Comparison of ENCODE assay signal across 9 mouse cellular contexts in the genomic region with DNA sequence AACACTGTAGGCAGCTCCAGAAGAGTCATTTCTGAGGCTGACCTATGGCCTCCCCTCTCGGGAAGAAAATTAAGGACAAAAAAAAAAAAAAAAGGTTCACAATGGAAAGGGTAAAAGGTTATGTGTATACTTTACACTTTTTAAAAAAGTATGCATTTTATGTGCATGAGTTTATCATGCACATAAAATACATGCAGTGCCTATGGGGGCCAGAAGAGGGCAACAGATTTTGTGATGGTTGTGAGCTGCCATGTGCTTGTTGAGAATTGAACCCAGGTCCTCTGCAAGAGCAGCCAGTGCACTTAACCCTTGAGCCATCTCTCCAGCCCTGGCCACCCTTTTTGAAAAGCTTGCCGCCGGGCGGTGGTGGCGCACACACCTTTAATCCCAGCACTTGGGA. TPM values are rescaled to one million over a fixed set of nuclear protein-coding genes. Genes with fewer than 3 reads are reported as not detected.
A peak's percentile ranks its signal among the peaks of the same experiment; 100 is the strongest.
DNase-seq lines count a peak whose midpoint lies in the region; ATAC-seq and TF ChIP-seq lines count a peak whose summit lies in the region.
"Had no signal": no experiment of that assay in that cellular context is flagged by ENCODE, and none has a peak within 500 bp of the region (broad histone marks: within the 10 kb centered on the region; RNA-seq: fewer than 3 reads in every experiment).

No protein-coding gene starts in this region.

- no peak overlapping the region for H3K27ac ChIP-seq in heart, postnatal 0 days (ENCODE audit: low read depth)
- no peak overlapping the region for H3K27ac ChIP-seq in CH12.LX (ENCODE audit: insufficient read depth, low read depth)
- H3K27ac ChIP-seq in midbrain, embryonic 11.5 days (ENCODE audit: low read depth, low read length), result no peak overlapping the region
- H3K27ac ChIP-seq: neural tube, embryonic 12.5 days had no signal

- H3K4me1 ChIP-seq in heart, postnatal 0 days (ENCODE audit: control insufficient read depth, insufficient read depth), result no peaks in the 10 kb centered on the region
- H3K4me1 ChIP-seq in CH12.LX (ENCODE audit: control insufficient read depth in 1 of 2, insufficient read depth in 2 of 2), result peaks cover 9 to 14% of the 10 kb centered on the region in 2 experiments; a peak in 2 of 4 replicates
- peaks cover 15% of the 10 kb centered on the region for H3K4me1 ChIP-seq in midbrain, embryonic 11.5 days (ENCODE audit: control insufficient read depth, insufficient read depth, low read length)

- peak; percentile 37 for TF ChIP-seq CTCF in heart, postnatal 0 days (IDR thresholded peaks at IDR 0.05; ENCODE audit: low read depth)
- peak; percentile 7 to 44; a peak in 2 of 4 replicates for TF ChIP-seq CTCF in CH12.LX (conservative IDR thresholded peaks at IDR 0.05 in 1 of 2, IDR thresholded peaks at IDR 0.05 in 1 of 2; ENCODE audit: low read depth in 2 of 2, low read length in 2 of 2)

- dilution Hi-C loops in CH12.LX (cut with MboI; ENCODE audit: extremely low pct_ligation_motif_present, extremely low pct_unique_long_range_greater_than_20kb, low sequenced_read_pairs), result no loop called here

- H3K9ac ChIP-seq in heart, postnatal 0 days (replicated peaks; ENCODE audit: low read depth, low read length), result no peak overlapping the region
- H3K9ac ChIP-seq in CH12.LX (ENCODE audit: insufficient read depth, low read depth), result no peak overlapping the region
- no peak overlapping the region for H3K9ac ChIP-seq in midbrain, embryonic 11.5 days (ENCODE audit: low read length)

- no peak for DNase-seq in heart, postnatal 0 days (ENCODE audit: low spot score)
- DNase-seq in heart, adult 8-10 months (ENCODE audit: low spot score), result no peak
- DNase-seq in CH12.LX (ENCODE audit: extremely low read depth), result no peak
- DNase-seq in c-Kit-positive CD71-positive TER-119-negative erythroid progenitor cells, embryonic 14.5 days (ENCODE audit: low read depth), result peak; percentile 8
- no peak for DNase-seq in midbrain, embryonic 11.5 days (ENCODE audit: low spot score, missing footprints)
- DNase-seq in adrenal gland, adult (ENCODE audit: inconsistent age in 2 of 2, low spot score in 1 of 2), result no peak
- DNase-seq in urinary bladder, adult 2 months (ENCODE audit: low spot score), result no peak
- no peak for DNase-seq in adrenal gland, postnatal 10 days

- in situ Hi-C loops in CH12.LX (cut with MboI; ENCODE audit: low pct_ligation_motif_present, low pct_unique_long_range_greater_than_20kb, low sequenced_read_pairs), result no loop called here

- H3K4me3 ChIP-seq in heart, postnatal 0 days (ENCODE audit: low read depth, low read length), result no peak overlapping the region
- H3K4me3 ChIP-seq in CH12.LX (replicated peaks in 1 of 3; ENCODE audit: low read depth in 2 of 3, low read length in 2 of 3, poor library complexity in 1 of 3), result no peak overlapping the region
- no peak overlapping the region for H3K4me3 ChIP-seq in midbrain, embryonic 11.5 days (ENCODE audit: low read depth, low read length)

- no peaks in the 10 kb centered on the region for H3K9me3 ChIP-seq in heart, postnatal 0 days (replicated peaks; ENCODE audit: control insufficient read depth, low read length)
- H3K9me3 ChIP-seq in CH12.LX (replicated peaks; ENCODE audit: low read length), result peaks cover 6% of the 10 kb centered on the region
- no peaks in the 10 kb centered on the region; the same call in 1 of the 2 replicates for H3K9me3 ChIP-seq in midbrain, embryonic 11.5 days (ENCODE audit: control insufficient read depth, low read length)
- H3K9me3 ChIP-seq: neural tube, embryonic 12.5 days had no signal

- no peak for TF ChIP-seq EP300 in heart, postnatal 0 days (IDR thresholded peaks at IDR 0.05; ENCODE audit: low read depth)
- no peak for TF ChIP-seq EP300 in CH12.LX (IDR thresholded peaks at IDR 0.05; ENCODE audit: low read length)

- no peak; the same call in 1 of the 2 replicates for TF ChIP-seq RAD21 in CH12.LX (IDR thresholded peaks at IDR 0.05; ENCODE audit: low read depth, low read length)

- no peak overlapping the region for H3K4me2 ChIP-seq in heart, postnatal 0 days (ENCODE audit: low read depth, low read length)
- no peak overlapping the region for H3K4me2 ChIP-seq in CH12.LX (ENCODE audit: insufficient read depth, low read depth, poor library complexity, severe bottlenecking)
- peak overlapping the region; percentile 67; the same call in 1 of the 2 replicates for H3K4me2 ChIP-seq in midbrain, embryonic 11.5 days

- WGBS in heart, postnatal 0 days, result 47% methylated on average over 5 of the region's 5 CpGs
- WGBS in midbrain, embryonic 11.5 days, result 52% methylated on average over 5 of the region's 5 CpGs

- no peak for TF ChIP-seq POLR2A in CH12.LX (IDR thresholded peaks at IDR 0.05; ENCODE audit: low read depth, low read length)

- no peaks in the 10 kb centered on the region for H3K36me3 ChIP-seq in heart, postnatal 0 days (replicated peaks; ENCODE audit: control insufficient read depth, insufficient read depth, low read length)
- no peaks in the 10 kb centered on the region for H3K36me3 ChIP-seq in CH12.LX (replicated peaks in 1 of 2; ENCODE audit: control insufficient read depth in 1 of 2, insufficient read depth in 1 of 2, low read length in 1 of 2)
- H3K36me3 ChIP-seq in midbrain, embryonic 11.5 days (ENCODE audit: control insufficient read depth, insufficient read depth, low read length), result no peaks in the 10 kb centered on the region
- H3K36me3 ChIP-seq: neural tube, embryonic 12.5 days had no signal

- no peaks in the 10 kb centered on the region for H3K79me2 ChIP-seq in CH12.LX (replicated peaks; ENCODE audit: control insufficient read depth, extremely low read depth, insufficient read depth, poor library complexity, severe bottlenecking)

- H3K27me3 ChIP-seq in heart, postnatal 0 days (ENCODE audit: control insufficient read depth, insufficient read depth, low read length), result peaks cover 50% of the 10 kb centered on the region
- no peaks in the 10 kb centered on the region for H3K27me3 ChIP-seq in CH12.LX (replicated peaks)
- peaks cover 37% of the 10 kb centered on the region for H3K27me3 ChIP-seq in midbrain, embryonic 11.5 days (ENCODE audit: control insufficient read depth, insufficient read depth, low read length)

- no peak for ATAC-seq in heart, postnatal 0 days (ENCODE audit: insufficient read depth, low read depth)
- no peak for ATAC-seq in midbrain, embryonic 11.5 days (ENCODE audit: low FRiP score)

TF ChIP-seq in CH12.LX, 34 proteins besides CTCF, POLR2A, EP300 and RAD21 (continues in another document):
- TF ChIP-seq MXI1 (IDR thresholded peaks at IDR 0.05; ENCODE audit: low read depth, low read length), result no peak

RNA-seq across cellular contexts. Expression of gene Gm13420, which starts 3.6 kb away (rescaled TPM):
- not detected in 2 replicates for total RNA-seq in heart, postnatal 0 days (2014; rRNA removed; ENCODE audit: low replicate concordance)
- not detected in 2 replicates for polyA plus RNA-seq in heart, postnatal 0 days (2015; fragmentation: Nextera tagmentation; extraction: Ambion mirVana)
- not detected for total RNA-seq in heart, adult 8-10 months (2022)
- not detected in 2 replicates for total RNA-seq in CH12.LX (2012; rRNA removed)
- total RNA-seq in CH12.LX (2014; rRNA removed), result not detected in 2 replicates
- polyA plus RNA-seq in CH12.LX (2012; ENCODE audit: insufficient read length, low read depth), result not detected in 2 replicates
- polyA plus RNA-seq in midbrain, embryonic 11.5 days (2014; fragmentation: Nextera tagmentation; extraction: Ambion mirVana), result not detected in 2 replicates
- not detected in 2 replicates for polyA plus RNA-seq in urinary bladder, adult 2 months (2012; rRNA removed)
- total RNA-seq in adrenal gland, postnatal 10 days (2021), result under 1 TPM in 1 of 2 experiments, not detected in 1; 0.48 TPM
- polyA plus RNA-seq: neural tube, embryonic 12.5 days had no signal

RNA-seq across cellular contexts. Expression of gene Gm13547, which starts 11.3 kb away (rescaled TPM):
- total RNA-seq in heart, postnatal 0 days (2014; rRNA removed; ENCODE audit: low replicate concordance), result not detected in 2 replicates
- polyA plus RNA-seq in heart, postnatal 0 days (2015; fragmentation: Nextera tagmentation; extraction: Ambion mirVana), result not detected in 2 replicates
- total RNA-seq in heart, adult 8-10 months (2022), result not detected
- total RNA-seq in CH12.LX (2012; rRNA removed) (not detected in 2 replicates), CH12.LX (2014; rRNA removed) (not detected in 2 replicates)
- 0.60 TPM in 1 of 2 replicates, not detected in the other for polyA plus RNA-seq in CH12.LX (2012; ENCODE audit: insufficient read length, low read depth)
- polyA plus RNA-seq in midbrain, embryonic 11.5 days (2014; fragmentation: Nextera tagmentation; extraction: Ambion mirVana), result not detected in 2 replicates
- polyA plus RNA-seq in urinary bladder, adult 2 months (2012; rRNA removed), result not detected in 2 replicates
- total RNA-seq in adrenal gland, postnatal 10 days (2021), result not detected

RNA-seq across cellular contexts. Expression of gene Coq4, which starts 39.4 kb away (rescaled TPM):
- total RNA-seq in heart, postnatal 0 days (2014; rRNA removed; ENCODE audit: low replicate concordance), result 23.5 and 56.9 TPM in 2 replicates
- polyA plus RNA-seq in heart, postnatal 0 days (2015; fragmentation: Nextera tagmentation; extraction: Ambion mirVana), result 16.2 and 16.3 TPM in 2 replicates
- 10 to 100 TPM; 18.7 to 26.4 (median 20.8) TPM for total RNA-seq in heart, adult 8-10 months (2022)
- total RNA-seq in CH12.LX (2012; rRNA removed) (25.2 and 29.3 TPM in 2 replicates), CH12.LX (2014; rRNA removed) (21.5 and 40.9 TPM in 2 replicates)
- polyA plus RNA-seq in CH12.LX (2012; ENCODE audit: insufficient read length, low read depth), result 19.1 and 21.3 TPM in 2 replicates
- 32.1 and 35.3 TPM in 2 replicates for polyA plus RNA-seq in midbrain, embryonic 11.5 days (2014; fragmentation: Nextera tagmentation; extraction: Ambion mirVana)
- 24.3 and 25.7 TPM in 2 replicates for polyA plus RNA-seq in urinary bladder, adult 2 months (2012; rRNA removed)
- total RNA-seq in adrenal gland, postnatal 10 days (2021), result 10 to 100 TPM; 16.4 to 21.8 TPM

RNA-seq across cellular contexts. Expression of gene Trub2, which starts 40.5 kb away (rescaled TPM):
- total RNA-seq in heart, postnatal 0 days (2014; rRNA removed; ENCODE audit: low replicate concordance), result 26.9 and 42.6 TPM in 2 replicates
- polyA plus RNA-seq in heart, postnatal 0 days (2015; fragmentation: Nextera tagmentation; extraction: Ambion mirVana), result 16.7 and 20.2 TPM in 2 replicates
- 10 to 100 TPM; 38.6 to 47.6 (median 42.0) TPM for total RNA-seq in heart, adult 8-10 months (2022)
- total RNA-seq in CH12.LX (2012; rRNA removed) (32.6 and 40.4 TPM in 2 replicates), CH12.LX (2014; rRNA removed) (39.0 and 41.5 TPM in 2 replicates)
- 41.4 and 58.4 TPM in 2 replicates for polyA plus RNA-seq in CH12.LX (2012; ENCODE audit: insufficient read length, low read depth)
- 25.9 and 29.1 TPM in 2 replicates for polyA plus RNA-seq in midbrain, embryonic 11.5 days (2014; fragmentation: Nextera tagmentation; extraction: Ambion mirVana)
- polyA plus RNA-seq in urinary bladder, adult 2 months (2012; rRNA removed), result 21.6 and 26.1 TPM in 2 replicates
- 10 to 100 TPM; 25.7 to 43.1 TPM for total RNA-seq in adrenal gland, postnatal 10 days (2021)

RNA-seq across cellular contexts. Expression of gene Slc27a4, which starts 54.6 kb away (rescaled TPM):
- total RNA-seq in heart, postnatal 0 days (2014; rRNA removed; ENCODE audit: low replicate concordance), result 28.2 and 30.0 TPM in 2 replicates
- polyA plus RNA-seq in heart, postnatal 0 days (2015; fragmentation: Nextera tagmentation; extraction: Ambion mirVana), result 8.4 and 8.6 TPM in 2 replicates
- total RNA-seq in heart, adult 8-10 months (2022), result 10 to 100 TPM; 13.4 to 18.7 (median 16.4) TPM
- total RNA-seq in CH12.LX (2012; rRNA removed), result 8.9 and 11.3 TPM in 2 replicates
- 3.6 and 4.8 TPM in 2 replicates for total RNA-seq in CH12.LX (2014; rRNA removed)
- 4.7 and 4.9 TPM in 2 replicates for polyA plus RNA-seq in CH12.LX (2012; ENCODE audit: insufficient read length, low read depth)
- polyA plus RNA-seq in midbrain, embryonic 11.5 days (2014; fragmentation: Nextera tagmentation; extraction: Ambion mirVana), result 15.2 and 15.9 TPM in 2 replicates
- 30.0 and 33.6 TPM in 2 replicates for polyA plus RNA-seq in urinary bladder, adult 2 months (2012; rRNA removed)
- total RNA-seq in adrenal gland, postnatal 10 days (2021), result 10 to 100 TPM; 26.8 to 27.8 TPM
